Mouse (Mus musculus): ENCODE results near the gene Gm10031. TPM values are rescaled to one million over a fixed set of nuclear protein-coding genes. Genes with fewer than 3 reads are reported as not detected.
"Not testable (repeated sequence)": the region's sequence is repeated elsewhere in the genome, so short reads cannot be mapped to it uniquely, and the experiment has no call there.

Gm10031 gene
- total and polyA plus RNA-seq, 2 experiments from 2014 or later, result 0.54 to 29.5 TPM

GRCm38 (mm10) chr1:156507753-156508152, 16.1 kb upstream of the Gm10031 start:
- TF ChIP-seq CTCF (IDR thresholded peaks at IDR 0.05), result no peak
- 83% methylated on average over 3 of the region's 3 CpGs for WGBS
- no peak for ATAC-seq (ENCODE audit: low FRiP score)

GRCm38 (mm10) chr1:156520136-156520780, 3.6 kb upstream of the Gm10031 start:
- H3K36me3 ChIP-seq (ENCODE audit: insufficient read depth, low read length), result no peaks in the 10 kb centered on the region
- TF ChIP-seq CTCF (IDR thresholded peaks at IDR 0.05), result no peak
- ATAC-seq (ENCODE audit: low FRiP score) (no peak), DNase-seq (ENCODE audit: low spot score) (no peak)
- no peak overlapping the region for H3K4me3 ChIP-seq (ENCODE audit: low read depth, low read length)
- no peak overlapping the region for H3K9ac ChIP-seq (replicated peaks; ENCODE audit: low read length, poor library complexity, severe bottlenecking)
- no peak overlapping the region for H3K27ac ChIP-seq (ENCODE audit: low read depth, low read length)
- 86% methylated on average over 3 of the region's 3 CpGs for WGBS
- no peaks in the 10 kb centered on the region for H3K4me1 ChIP-seq (ENCODE audit: insufficient read depth, low read length)
- H3K27me3 ChIP-seq (ENCODE audit: insufficient read depth, low read length), result no peaks in the 10 kb centered on the region
- H3K4me2 ChIP-seq (ENCODE audit: low read depth, low read length, poor library complexity, severe bottlenecking), result no peak overlapping the region
- no peaks in the 10 kb centered on the region for H3K9me3 ChIP-seq (ENCODE audit: low read length)

More at GRCm38 (mm10) chr1:156507753-156508152, 16.1 kb upstream of the Gm10031 start:
- no peaks in the 10 kb centered on the region for H3K27me3 ChIP-seq (ENCODE audit: insufficient read depth, low read length)
- H3K4me2 ChIP-seq (ENCODE audit: low read depth, low read length, poor library complexity, severe bottlenecking), result no peak overlapping the region
- H3K4me1 ChIP-seq (ENCODE audit: insufficient read depth, low read length), result no peaks in the 10 kb centered on the region
- H3K36me3 ChIP-seq (ENCODE audit: insufficient read depth, low read length), result no peaks in the 10 kb centered on the region
- no peak for DNase-seq (ENCODE audit: low spot score)
- no peak overlapping the region for H3K27ac ChIP-seq (ENCODE audit: low read depth, low read length)
- no peak overlapping the region for H3K9ac ChIP-seq (replicated peaks; ENCODE audit: low read length, poor library complexity, severe bottlenecking)
- H3K4me3 ChIP-seq (ENCODE audit: low read depth, low read length), result no peak overlapping the region
- H3K9me3 ChIP-seq (ENCODE audit: low read length), result no peaks in the 10 kb centered on the region

- WGBS, result 44% methylated on average over 15 of the region's 15 CpGs
- DNase-seq (ENCODE audit: low spot score), result peak; percentile 6
Observed at GRCm38 (mm10) chr1:156521796-156522517, 1.9 kb upstream of the Gm10031 start.

GRCm38 (mm10) chr1:156532476-156533175, 8.8 kb downstream of the Gm10031 start:
- H3K4me3 ChIP-seq (ENCODE audit: low read depth, low read length); DNase-seq (ENCODE audit: low spot score); H3K4me2 ChIP-seq (ENCODE audit: low read depth, low read length, poor library complexity, severe bottlenecking); ATAC-seq (ENCODE audit: low FRiP score); H3K27ac ChIP-seq (ENCODE audit: low read depth, low read length); H3K9me3 ChIP-seq (ENCODE audit: low read length); H3K4me1 ChIP-seq (ENCODE audit: insufficient read depth, low read length); H3K27me3 ChIP-seq (ENCODE audit: insufficient read depth, low read length); H3K9ac ChIP-seq (replicated peaks; ENCODE audit: low read length, poor library complexity, severe bottlenecking); H3K36me3 ChIP-seq (ENCODE audit: insufficient read depth, low read length): not testable (repeated sequence)
- 91% methylated on average over 16 of the region's 16 CpGs for WGBS

More at GRCm38 (mm10) chr1:156521796-156522517, 1.9 kb upstream of the Gm10031 start:
- Histone ChIP-seq H3K9me3 (ENCODE audit: low read length) (no peaks in the 10 kb centered on the region), H3K9ac (replicated peaks; ENCODE audit: low read length, poor library complexity, severe bottlenecking) (no peak overlapping the region), H3K4me3 (ENCODE audit: low read depth, low read length) (no peak overlapping the region), H3K36me3 (ENCODE audit: insufficient read depth, low read length) (no peaks in the 10 kb centered on the region), H3K27me3 (ENCODE audit: insufficient read depth, low read length) (no peaks in the 10 kb centered on the region), H3K27ac (ENCODE audit: low read depth, low read length) (no peak overlapping the region), H3K4me1 (ENCODE audit: insufficient read depth, low read length) (no peaks in the 10 kb centered on the region), H3K4me2 (ENCODE audit: low read depth, low read length, poor library complexity, severe bottlenecking) (peak overlapping the region; percentile 1; the same call in 1 of the 2 replicates)
- no peak for ATAC-seq (ENCODE audit: low FRiP score)
- TF ChIP-seq CTCF (IDR thresholded peaks at IDR 0.05), result no peak

GRCm38 (mm10) chr1:156533483-156533882, 9.7 kb downstream of the Gm10031 start:
- DNase-seq (ENCODE audit: low spot score) (no peak), ATAC-seq (ENCODE audit: low FRiP score) (no peak)
- Histone ChIP-seq H3K4me2 (ENCODE audit: low read depth, low read length, poor library complexity, severe bottlenecking) (no peak overlapping the region), H3K4me1 (ENCODE audit: insufficient read depth, low read length) (no peaks in the 10 kb centered on the region), H3K4me3 (ENCODE audit: low read depth, low read length) (no peak overlapping the region), H3K27me3 (ENCODE audit: insufficient read depth, low read length) (no peaks in the 10 kb centered on the region), H3K27ac (ENCODE audit: low read depth, low read length) (no peak overlapping the region), H3K36me3 (ENCODE audit: insufficient read depth, low read length) (no peaks in the 10 kb centered on the region), H3K9me3 (ENCODE audit: low read length) (no peaks in the 10 kb centered on the region), H3K9ac (replicated peaks; ENCODE audit: low read length, poor library complexity, severe bottlenecking) (no peak overlapping the region)
- TF ChIP-seq CTCF (IDR thresholded peaks at IDR 0.05), result no peak
- 93% methylated on average over 3 of the region's 3 CpGs for WGBS

- Histone ChIP-seq H3K4me3 (ENCODE audit: low read depth, low read length) (no peak overlapping the region), H3K9ac (replicated peaks; ENCODE audit: low read length, poor library complexity, severe bottlenecking) (no peak overlapping the region), H3K27me3 (ENCODE audit: insufficient read depth, low read length) (no peaks in the 10 kb centered on the region), H3K27ac (ENCODE audit: low read depth, low read length) (no peak overlapping the region), H3K9me3 (ENCODE audit: low read length) (no peaks in the 10 kb centered on the region), H3K4me1 (ENCODE audit: insufficient read depth, low read length) (no peaks in the 10 kb centered on the region), H3K4me2 (ENCODE audit: low read depth, low read length, poor library complexity, severe bottlenecking) (no peak overlapping the region), H3K36me3 (ENCODE audit: insufficient read depth, low read length) (no peaks in the 10 kb centered on the region)
- no peak for ATAC-seq (ENCODE audit: low FRiP score)
- no peak for TF ChIP-seq CTCF (IDR thresholded peaks at IDR 0.05)
- no peak for DNase-seq (ENCODE audit: low spot score)
- 91% methylated on average over 4 of the region's 4 CpGs for WGBS
Observed at GRCm38 (mm10) chr1:156533911-156534310, 10.1 kb downstream of the Gm10031 start.

Measured in midbrain, postnatal 0 days (tissue).